Mouse (Mus musculus): ENCODE measurements around the gene Zfp592. TPM values are rescaled to one million over a fixed set of nuclear protein-coding genes. Genes with fewer than 3 reads are reported as not detected.

The Zfp592 gene
- polyA plus RNA-seq, 2 experiments: 6.6 to 8.3 TPM

- Histone ChIP-seq H3K4me3 (ENCODE audit: insufficient read depth in 1 of 2, low read depth in 2 of 2, low read length in 2 of 2) (no peak overlapping the region), H3K9ac (replicated peaks) (no peak overlapping the region), H3K27ac (no peak overlapping the region), H3K9me3 (ENCODE audit: control insufficient read depth, low read length) (no peaks in the 10 kb centered on the region), H3K27me3 (ENCODE audit: control insufficient read depth, insufficient read depth, low read length) (no peaks in the 10 kb centered on the region), H3K4me2 (ENCODE audit: low read depth) (no peak overlapping the region), H3K4me1 (replicated peaks; ENCODE audit: control insufficient read depth in 2 of 2, insufficient read depth in 2 of 2, low read length in 1 of 2) (peaks cover 0 to 12% of the 10 kb centered on the region in 2 experiments; a peak in 2 of 4 replicates), H3K36me3 (replicated peaks; ENCODE audit: control insufficient read depth, insufficient read depth, low read depth) (no peaks in the 10 kb centered on the region)
- no peak for DNase-seq (ENCODE audit: low read depth in 3 of 3, low spot score in 3 of 3)
- no peak for ATAC-seq (ENCODE audit: insufficient read depth)
- WGBS (ENCODE audit: insufficient replicate concordance): 60% methylated on average over 5 of the region's 5 CpGs
- TF ChIP-seq CTCF (IDR thresholded peaks at IDR 0.05; ENCODE audit: low read depth) (no peak), EP300 (IDR thresholded peaks at IDR 0.05; ENCODE audit: low read depth) (no peak)
These were observed 82.3 kb downstream of the Zfp592 start for GRCm38 (mm10) chr7:81075732-81076131.

- ATAC-seq (ENCODE audit: insufficient read depth) (no peak), DNase-seq (ENCODE audit: low read depth in 3 of 3, low spot score in 3 of 3) (no peak)
These were observed 83.5 kb downstream of the Zfp592 start for GRCm38 (mm10) chr7:81077009-81077408.

GRCm38 (mm10) chr7:81078740-81079139 lies 85.3 kb downstream of the Zfp592 start:
- H3K9ac ChIP-seq (replicated peaks): no peak overlapping the region
- H3K27me3 ChIP-seq (ENCODE audit: control insufficient read depth, insufficient read depth, low read length): no peaks in the 10 kb centered on the region
- H3K9me3 ChIP-seq (ENCODE audit: control insufficient read depth, low read length): no peaks in the 10 kb centered on the region
- 69% methylated on average over 6 of the region's 6 CpGs for WGBS (ENCODE audit: insufficient replicate concordance)
- H3K4me2 ChIP-seq (ENCODE audit: low read depth): no peak overlapping the region
- DNase-seq (ENCODE audit: low read depth in 3 of 3, low spot score in 3 of 3) (no peak), ATAC-seq (ENCODE audit: insufficient read depth) (no peak)
- peaks cover 0 to 12% of the 10 kb centered on the region in 2 experiments; a peak in 2 of 4 replicates for H3K4me1 ChIP-seq (replicated peaks; ENCODE audit: control insufficient read depth in 2 of 2, insufficient read depth in 2 of 2, low read length in 1 of 2)
- no peak overlapping the region for H3K4me3 ChIP-seq (ENCODE audit: insufficient read depth in 1 of 2, low read depth in 2 of 2, low read length in 2 of 2)
- TF ChIP-seq EP300 (IDR thresholded peaks at IDR 0.05; ENCODE audit: low read depth): no peak
- TF ChIP-seq CTCF (IDR thresholded peaks at IDR 0.05; ENCODE audit: low read depth): no peak
- no peaks in the 10 kb centered on the region for H3K36me3 ChIP-seq (replicated peaks; ENCODE audit: control insufficient read depth, insufficient read depth, low read depth)
- no peak overlapping the region for H3K27ac ChIP-seq

More at GRCm38 (mm10) chr7:81077009-81077408, 83.5 kb downstream of the Zfp592 start:
- Histone ChIP-seq H3K27ac (no peak overlapping the region), H3K4me1 (replicated peaks; ENCODE audit: control insufficient read depth in 2 of 2, insufficient read depth in 2 of 2, low read length in 1 of 2) (peaks cover 0 to 12% of the 10 kb centered on the region in 2 experiments; a peak in 2 of 4 replicates), H3K9me3 (ENCODE audit: control insufficient read depth, low read length) (no peaks in the 10 kb centered on the region), H3K27me3 (ENCODE audit: control insufficient read depth, insufficient read depth, low read length) (no peaks in the 10 kb centered on the region), H3K9ac (replicated peaks) (no peak overlapping the region), H3K4me2 (ENCODE audit: low read depth) (no peak overlapping the region), H3K4me3 (ENCODE audit: insufficient read depth in 1 of 2, low read depth in 2 of 2, low read length in 2 of 2) (no peak overlapping the region), H3K36me3 (replicated peaks; ENCODE audit: control insufficient read depth, insufficient read depth, low read depth) (no peaks in the 10 kb centered on the region)
- TF ChIP-seq EP300 (IDR thresholded peaks at IDR 0.05; ENCODE audit: low read depth) (no peak), CTCF (IDR thresholded peaks at IDR 0.05; ENCODE audit: low read depth) (no peak)
- 65% methylated on average over 6 of the region's 6 CpGs for WGBS (ENCODE audit: insufficient replicate concordance)

GRCm38 (mm10) chr7:81093420-81093965 lies 100.0 kb downstream of the Zfp592 start:
- no peak for ATAC-seq (ENCODE audit: insufficient read depth)
- Histone ChIP-seq H3K4me3 (ENCODE audit: insufficient read depth in 1 of 2, low read depth in 2 of 2, low read length in 2 of 2) (no peak overlapping the region), H3K4me2 (ENCODE audit: low read depth) (no peak overlapping the region), H3K9me3 (ENCODE audit: control insufficient read depth, low read length) (no peaks in the 10 kb centered on the region), H3K4me1 (replicated peaks; ENCODE audit: control insufficient read depth in 2 of 2, insufficient read depth in 2 of 2, low read length in 1 of 2) (no peaks in the 10 kb centered on the region), H3K27ac (no peak overlapping the region), H3K9ac (replicated peaks) (no peak overlapping the region), H3K36me3 (replicated peaks; ENCODE audit: control insufficient read depth, insufficient read depth, low read depth) (no peaks in the 10 kb centered on the region), H3K27me3 (ENCODE audit: control insufficient read depth, insufficient read depth, low read length) (no peaks in the 10 kb centered on the region)
- no peak for TF ChIP-seq CTCF (IDR thresholded peaks at IDR 0.05; ENCODE audit: low read depth)
- no peak for TF ChIP-seq EP300 (IDR thresholded peaks at IDR 0.05; ENCODE audit: low read depth)
- no peak for DNase-seq (ENCODE audit: low read depth in 3 of 3, low spot score in 3 of 3)
- WGBS (ENCODE audit: insufficient replicate concordance): 56% methylated on average over 18 of the region's 18 CpGs

GRCm38 (mm10) chr7:81094104-81094757 lies 100.8 kb downstream of the Zfp592 start:
- Histone ChIP-seq H3K4me1 (replicated peaks; ENCODE audit: control insufficient read depth in 2 of 2, insufficient read depth in 2 of 2, low read length in 1 of 2) (no peaks in the 10 kb centered on the region), H3K9ac (replicated peaks) (no peak overlapping the region), H3K9me3 (ENCODE audit: control insufficient read depth, low read length) (no peaks in the 10 kb centered on the region), H3K27ac (no peak overlapping the region), H3K4me2 (ENCODE audit: low read depth) (no peak overlapping the region), H3K4me3 (ENCODE audit: insufficient read depth in 1 of 2, low read depth in 2 of 2, low read length in 2 of 2) (no peak overlapping the region), H3K36me3 (replicated peaks; ENCODE audit: control insufficient read depth, insufficient read depth, low read depth) (no peaks in the 10 kb centered on the region), H3K27me3 (ENCODE audit: control insufficient read depth, insufficient read depth, low read length) (no peaks in the 10 kb centered on the region)
- ATAC-seq (ENCODE audit: insufficient read depth) (no peak), DNase-seq (ENCODE audit: low read depth in 3 of 3, low spot score in 3 of 3) (no peak)
- WGBS (ENCODE audit: insufficient replicate concordance): 57% methylated on average over 6 of the region's 6 CpGs
- TF ChIP-seq EP300 (IDR thresholded peaks at IDR 0.05; ENCODE audit: low read depth) (no peak), CTCF (IDR thresholded peaks at IDR 0.05; ENCODE audit: low read depth) (no peak)

Other genes starting within 250 kb of the Zfp592 start
- gene Iqgap1, start 167.7 kb upstream of the Zfp592 start, polyA plus RNA-seq (2012; rRNA removed): 4.6 and 5.5 TPM in 2 replicates
- 11.2 and 11.6 TPM in 2 replicates for gene Iqgap1, start 167.7 kb upstream of the Zfp592 start, polyA plus RNA-seq (2014; fragmentation: Nextera tagmentation; extraction: Ambion mirVana)
- 1.2 and 1.3 TPM in 2 replicates for gene Zscan2, start 132.8 kb upstream of the Zfp592 start, polyA plus RNA-seq (2012; rRNA removed)
- 0.08 and 0.13 TPM in 2 replicates for gene Zscan2, start 132.8 kb upstream of the Zfp592 start, polyA plus RNA-seq (2014; fragmentation: Nextera tagmentation; extraction: Ambion mirVana)
- 8.8 and 10.7 TPM in 2 replicates for gene Wdr73, start 92.4 kb upstream of the Zfp592 start, polyA plus RNA-seq (2012; rRNA removed)
- 11.8 and 13.5 TPM in 2 replicates for gene Wdr73, start 92.4 kb upstream of the Zfp592 start, polyA plus RNA-seq (2014; fragmentation: Nextera tagmentation; extraction: Ambion mirVana)
- 1.3 and 2.1 TPM in 2 replicates for gene Nmb, start 88.6 kb upstream of the Zfp592 start, polyA plus RNA-seq (2012; rRNA removed)
- 1.9 and 2.0 TPM in 2 replicates for gene Nmb, start 88.6 kb upstream of the Zfp592 start, polyA plus RNA-seq (2014; fragmentation: Nextera tagmentation; extraction: Ambion mirVana)
- gene Sec11a, start 45.9 kb upstream of the Zfp592 start, polyA plus RNA-seq (2012; rRNA removed): 50.0 and 51.0 TPM in 2 replicates
- 89.0 and 90.4 TPM in 2 replicates for gene Sec11a, start 45.9 kb upstream of the Zfp592 start, polyA plus RNA-seq (2014; fragmentation: Nextera tagmentation; extraction: Ambion mirVana)
- 0.03 and 0.04 TPM in 2 replicates for gene Alpk3, start 63.9 kb downstream of the Zfp592 start, polyA plus RNA-seq (2012; rRNA removed)
- 0.03 and 0.08 TPM in 2 replicates for gene Alpk3, start 63.9 kb downstream of the Zfp592 start, polyA plus RNA-seq (2014; fragmentation: Nextera tagmentation; extraction: Ambion mirVana)
- gene Slc28a1, start 121.1 kb downstream of the Zfp592 start, polyA plus RNA-seq (2012; rRNA removed): 0.54 and 0.64 TPM in 2 replicates
- gene Slc28a1, start 121.1 kb downstream of the Zfp592 start, polyA plus RNA-seq (2014; fragmentation: Nextera tagmentation; extraction: Ambion mirVana): 0.50 and 0.58 TPM in 2 replicates
- 1.5 and 1.7 TPM in 2 replicates for gene Pde8a, start 219.9 kb downstream of the Zfp592 start, polyA plus RNA-seq (2012; rRNA removed)
- 1.3 and 1.5 TPM in 2 replicates for gene Pde8a, start 219.9 kb downstream of the Zfp592 start, polyA plus RNA-seq (2014; fragmentation: Nextera tagmentation; extraction: Ambion mirVana)